Mouse (Mus musculus) kidney, adult 8-10 months (tissue): ENCODE measurements around the gene Lipa.

Experiments
- DNase-seq, 2 experiments: peaks; one replicate each; pipeline ENCODE4 v3.0.0; 2022

Lipa gene

DNA sequence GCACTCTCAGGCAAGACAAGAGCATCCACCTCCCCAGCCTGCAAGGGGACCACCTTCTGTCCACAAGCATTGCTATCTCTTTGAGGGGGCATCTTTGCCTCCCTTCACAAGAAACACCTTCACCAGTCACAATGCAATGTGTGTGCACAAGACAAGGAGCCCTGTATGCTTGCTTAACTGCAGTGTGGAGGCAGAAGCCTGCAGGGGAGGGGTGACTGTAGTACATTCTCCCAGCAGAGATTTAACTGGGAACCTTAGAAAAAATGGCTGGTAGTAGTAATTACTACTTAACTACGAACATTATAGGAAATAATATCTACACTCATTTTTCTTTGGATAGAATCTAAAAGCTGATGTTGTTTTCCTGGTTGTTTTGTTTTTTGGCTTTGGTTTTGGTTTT is 5.3 kb downstream of the Lipa start:
- no peak for DNase-seq

DNA sequence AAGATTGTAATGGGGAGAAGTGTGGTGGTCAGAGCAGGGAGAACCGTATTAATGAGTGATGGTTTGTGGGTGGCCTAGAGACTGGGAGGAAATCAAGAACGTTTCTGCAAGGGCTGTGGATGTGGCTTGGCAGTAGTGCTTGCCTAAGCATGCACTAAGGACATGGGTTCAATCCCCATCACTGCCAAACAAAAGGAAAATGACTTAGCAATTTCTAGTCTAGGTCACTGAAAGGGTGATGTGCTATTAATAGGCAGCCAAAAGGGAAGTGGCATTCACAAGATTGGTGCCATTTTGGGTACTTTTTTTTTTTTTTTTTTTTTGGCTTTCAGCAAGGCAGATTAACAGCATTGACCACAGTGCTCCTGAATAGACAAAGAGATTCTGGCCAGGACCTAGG is 5.9 kb downstream of the Lipa start:
- DNase-seq: no peak

DNA sequence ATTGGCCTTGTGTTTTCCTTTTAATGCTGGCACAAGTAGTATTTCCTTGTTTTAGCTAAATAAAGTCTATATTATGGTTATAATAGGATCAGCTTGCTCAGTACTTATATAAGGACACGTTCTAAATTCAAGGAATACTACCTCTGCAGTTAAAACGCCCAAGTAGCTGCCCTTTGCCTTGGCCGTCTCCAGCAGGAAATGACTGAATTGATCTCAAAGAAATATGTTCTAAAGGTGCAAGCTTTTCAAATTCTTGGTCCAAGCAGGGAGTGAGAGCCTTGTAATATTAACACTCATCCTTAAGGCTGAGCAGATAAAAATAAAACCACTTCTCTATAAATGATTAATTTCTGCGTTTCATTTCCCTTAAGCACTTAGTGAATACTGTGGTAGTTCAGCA is 7.2 kb downstream of the Lipa start:
- peak; percentile 60 to 71 for DNase-seq

DNA sequence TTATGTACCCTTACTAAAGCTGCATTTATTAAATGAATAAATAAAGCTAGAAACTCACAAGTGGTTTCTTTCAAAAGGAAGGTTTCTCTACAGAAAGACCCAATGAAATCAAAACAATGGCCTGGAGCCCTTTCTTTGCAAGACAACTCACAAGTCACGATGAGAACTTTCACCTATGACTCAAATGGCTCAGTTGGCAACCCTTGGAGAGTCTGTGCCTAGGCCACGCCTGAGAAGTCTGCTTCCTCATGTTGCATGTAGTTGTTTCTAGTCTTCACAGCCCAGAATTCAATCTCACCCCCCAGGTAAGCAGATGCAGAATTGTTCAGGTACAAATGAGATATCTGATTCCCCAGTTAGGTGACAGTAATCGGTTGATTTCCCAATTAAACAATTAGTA is 7.6 kb downstream of the Lipa start:
- DNase-seq: no peak

DNA sequence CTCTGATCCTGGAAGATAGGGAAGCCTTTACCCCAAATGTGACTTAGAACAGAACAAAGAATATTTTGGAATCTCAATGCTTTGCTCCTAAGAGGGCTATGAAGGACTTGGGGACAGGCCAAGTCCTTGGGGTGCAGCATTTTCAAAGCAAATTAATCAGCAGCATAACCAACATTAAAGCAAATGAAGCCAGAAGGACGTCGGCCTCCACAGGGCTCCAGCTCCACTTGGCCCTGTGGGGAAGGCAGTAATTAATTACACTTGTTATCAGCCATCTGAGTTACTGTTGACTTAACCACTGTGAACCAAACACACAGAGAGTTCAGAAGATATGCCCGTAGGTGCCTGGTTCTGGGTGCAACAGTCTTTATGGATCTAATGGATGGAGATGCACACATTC is 8.5 kb downstream of the Lipa start:
- DNase-seq: peak; percentile 45 to 60

DNA sequence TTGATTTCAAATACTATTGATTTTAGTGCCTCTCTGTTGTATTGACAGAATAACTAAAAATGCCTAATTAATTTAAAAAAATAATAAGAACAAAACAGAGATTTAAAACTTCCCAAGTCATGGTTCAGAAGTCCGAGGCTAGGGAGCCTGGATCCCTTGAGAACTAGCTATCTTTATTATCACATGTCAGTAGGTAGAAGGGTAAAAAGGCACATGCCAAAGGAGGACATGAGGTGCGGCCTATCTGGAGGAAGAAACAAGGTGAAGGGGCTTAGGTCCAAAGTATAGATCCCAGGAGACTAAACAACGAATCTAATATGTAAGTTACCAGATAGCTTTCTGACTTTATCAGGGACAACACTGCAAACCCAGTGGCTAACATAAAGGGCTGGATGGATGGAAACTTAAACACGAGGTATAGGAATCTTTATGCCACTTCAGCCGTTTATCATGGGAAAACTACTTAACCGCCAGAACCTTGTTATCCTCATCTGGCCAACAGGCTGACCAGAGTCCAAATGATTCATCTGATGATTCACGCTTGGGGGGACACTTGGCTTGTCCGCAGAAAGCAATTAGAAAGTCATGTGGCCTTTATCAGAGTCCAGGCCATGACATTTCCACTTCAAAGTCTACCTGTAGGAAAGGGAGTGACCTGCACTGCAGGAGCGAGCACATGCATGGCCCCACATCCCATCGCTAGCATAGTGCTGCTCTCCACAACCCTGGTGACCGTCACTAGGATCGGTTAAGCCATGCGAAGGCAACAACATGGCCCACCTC is 9.3 kb downstream of the Lipa start:
- DNase-seq: peak; percentile 84

DNA sequence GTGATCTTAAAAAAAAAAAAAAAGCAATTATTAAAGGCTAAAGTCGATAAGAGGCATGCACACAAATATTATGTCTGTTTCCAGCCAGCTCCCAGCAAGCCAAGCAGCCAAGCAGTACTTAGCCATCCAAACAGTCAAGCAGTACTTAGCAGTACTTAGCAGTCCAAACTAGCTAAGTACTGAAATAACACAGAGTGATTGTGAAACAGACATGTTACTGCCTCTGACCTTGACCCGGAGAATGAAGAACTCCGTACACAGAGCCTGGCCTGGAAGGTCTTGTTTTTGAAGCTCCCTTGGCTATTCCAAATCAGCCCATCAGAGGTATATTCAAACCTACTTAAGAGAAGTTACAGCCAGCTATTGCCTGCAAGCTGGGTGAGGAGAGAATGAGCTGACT is 10.1 kb downstream of the Lipa start:
- no peak for DNase-seq

DNA sequence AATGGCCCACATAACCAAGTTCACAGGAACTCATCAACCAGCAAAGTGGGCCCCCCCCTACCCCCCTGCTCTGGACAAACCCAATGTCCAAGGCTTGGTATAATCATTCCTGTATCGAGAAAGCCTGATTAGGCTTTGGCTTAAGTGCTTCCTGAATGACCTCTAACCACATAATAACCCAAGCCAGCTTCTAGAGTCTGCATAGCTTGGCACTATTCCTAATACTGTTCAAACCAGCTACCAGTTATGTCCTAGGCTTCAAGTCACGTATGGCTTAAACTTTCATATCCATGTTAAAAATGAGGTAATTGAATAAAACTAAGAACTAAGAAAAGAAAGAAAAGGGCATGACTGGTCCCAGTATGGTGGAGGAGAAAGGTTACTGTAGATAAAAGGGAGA is 10.9 kb downstream of the Lipa start:
- DNase-seq: no peak

DNA sequence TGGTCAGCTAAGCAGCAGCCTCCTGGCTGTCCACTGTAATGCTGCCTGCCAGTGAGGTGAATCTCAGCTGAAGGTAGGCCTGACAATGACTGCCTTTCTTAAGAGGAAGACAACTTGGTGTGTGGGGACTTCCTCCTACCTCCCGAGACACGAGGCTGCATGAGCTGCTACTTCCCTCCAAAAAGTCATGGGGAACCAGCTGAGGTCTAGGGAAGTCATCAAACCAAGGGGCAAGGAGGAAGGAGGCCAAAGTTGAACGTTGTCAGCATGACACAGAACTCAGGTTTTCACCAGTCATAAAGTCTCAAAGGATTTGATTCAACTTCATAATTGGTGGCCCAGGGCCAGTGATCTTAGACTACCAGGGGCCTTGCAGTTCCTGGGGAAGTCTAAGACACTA is 11.6 kb downstream of the Lipa start:
- no peak for DNase-seq

DNA sequence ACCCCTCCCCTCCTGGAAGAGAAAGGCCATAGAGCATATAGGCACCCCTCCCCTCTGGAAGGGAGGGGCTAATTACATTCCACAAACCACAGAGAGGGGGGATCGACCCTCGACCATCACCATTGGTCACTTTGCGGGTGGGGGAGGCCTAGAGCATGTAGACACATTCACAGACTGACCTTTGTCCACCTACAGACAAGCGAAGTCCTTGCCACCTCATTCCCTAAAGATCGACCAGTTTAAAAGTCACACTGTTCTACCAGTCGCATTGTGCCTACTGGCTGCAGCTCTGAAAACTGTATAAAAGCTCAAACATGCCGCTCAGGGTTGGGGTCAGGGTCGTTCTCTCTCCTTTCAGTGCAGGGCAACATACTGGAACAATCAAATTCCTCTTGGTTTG is 15.7 kb downstream of the Lipa start:
- no peak for DNase-seq

DNA sequence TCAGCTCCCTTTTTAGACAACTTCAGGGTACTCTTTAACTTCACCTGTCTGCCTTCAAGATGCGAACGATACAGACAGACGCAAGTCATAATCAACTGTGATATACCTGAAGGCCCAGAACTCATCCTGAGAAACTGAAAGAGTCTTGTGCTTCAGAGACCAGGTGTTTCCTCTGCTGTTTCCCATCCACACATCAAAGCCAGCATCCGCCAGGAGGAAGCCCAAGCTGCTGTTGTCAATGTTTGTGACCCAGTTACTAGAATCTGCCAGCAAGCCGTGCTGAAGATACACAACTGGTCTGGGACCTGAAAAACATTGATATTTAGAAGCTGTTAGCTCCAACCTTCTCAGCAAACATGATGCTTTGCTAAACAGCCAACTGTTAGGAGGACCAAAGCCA is 16.6 kb downstream of the Lipa start:
- DNase-seq: no peak

DNA sequence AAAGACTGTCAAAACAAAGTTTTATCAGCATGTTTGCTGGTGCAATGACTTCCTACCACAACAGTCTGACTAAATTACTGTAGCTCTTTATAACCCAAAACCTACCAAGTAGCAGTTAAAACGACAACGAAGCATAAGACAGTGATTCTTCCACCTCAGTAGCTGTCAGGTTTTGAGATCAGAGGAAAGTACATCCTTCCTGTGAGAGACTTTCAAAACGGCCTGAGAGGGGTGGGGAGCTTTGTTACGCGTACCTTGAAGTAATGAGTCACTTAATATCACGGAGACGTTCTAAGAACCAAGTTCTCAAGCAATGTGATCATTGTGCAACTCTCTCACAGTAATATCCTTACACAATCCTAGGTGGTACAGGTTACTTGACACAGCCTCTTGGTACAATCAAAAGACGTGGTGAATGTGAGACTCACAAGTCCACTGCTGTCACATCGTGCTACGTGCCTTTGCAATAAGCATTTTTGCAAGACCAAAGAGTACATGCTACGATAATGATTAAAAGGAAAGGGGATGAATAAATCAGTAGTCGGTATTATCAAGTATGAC is 22.0 kb downstream of the Lipa start:
- DNase-seq: peak in 1 of 2 experiments; percentile 0

DNA sequence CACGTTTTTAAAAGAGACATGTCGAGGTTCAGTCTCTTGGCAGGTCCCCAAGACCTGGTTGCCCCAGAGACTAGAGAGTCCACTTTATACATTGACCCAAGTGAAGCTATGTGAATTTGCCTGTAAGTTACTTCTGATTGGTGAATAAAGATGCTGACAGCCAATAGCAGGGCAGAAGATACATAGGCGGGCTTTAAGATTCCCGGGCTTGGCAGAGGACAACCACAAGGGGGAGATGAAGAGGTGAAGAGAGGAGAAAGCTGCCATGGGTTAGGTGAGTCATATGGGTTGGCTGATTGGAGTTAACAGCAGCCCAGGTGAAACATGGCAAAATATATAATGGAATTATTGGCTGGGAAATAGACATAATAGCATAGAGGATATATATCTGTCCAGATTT is 26.5 kb downstream of the Lipa start:
- DNase-seq: peak; percentile 78 to 80

DNA sequence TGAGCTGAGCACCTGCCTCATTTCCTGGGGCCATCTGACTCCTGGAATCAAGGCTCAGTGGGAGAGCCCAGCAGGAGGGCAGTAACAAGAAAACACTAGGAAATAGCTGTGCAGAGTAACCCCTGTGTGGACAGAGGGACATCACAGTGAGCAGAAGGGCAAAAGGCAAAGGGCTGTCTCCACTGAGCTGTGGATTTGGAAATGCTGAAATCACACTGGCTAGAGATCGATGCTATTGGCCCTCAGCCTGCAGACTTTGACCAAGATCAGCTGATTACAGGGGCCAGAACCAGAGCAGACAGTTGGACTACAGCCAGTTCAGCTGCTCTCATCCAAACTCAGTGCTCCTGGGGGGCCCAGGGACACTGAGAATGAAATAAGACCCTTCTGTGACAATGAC is 30.9 kb downstream of the Lipa start:
- DNase-seq: peak; percentile 82 to 87

DNA sequence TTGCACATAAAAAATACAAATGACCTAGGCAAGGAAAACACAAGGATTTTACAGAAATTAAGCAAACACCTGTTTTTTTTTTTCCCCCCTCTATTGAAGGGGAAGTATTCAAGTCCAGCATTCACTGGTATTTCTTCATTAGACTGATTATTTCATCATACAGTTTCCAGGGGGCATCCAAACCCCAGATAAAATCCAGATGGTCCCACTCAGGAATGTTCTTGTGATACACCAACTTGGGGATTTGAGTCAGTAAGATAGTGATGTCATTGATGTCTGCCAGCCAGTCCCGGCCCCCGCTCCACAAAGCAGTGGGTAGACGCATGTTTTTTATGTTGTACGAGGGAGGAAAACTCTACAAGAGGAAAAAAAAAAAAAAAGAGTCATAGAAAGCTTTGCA is 33.4 kb downstream of the Lipa start:
- DNase-seq: no peak

DNA sequence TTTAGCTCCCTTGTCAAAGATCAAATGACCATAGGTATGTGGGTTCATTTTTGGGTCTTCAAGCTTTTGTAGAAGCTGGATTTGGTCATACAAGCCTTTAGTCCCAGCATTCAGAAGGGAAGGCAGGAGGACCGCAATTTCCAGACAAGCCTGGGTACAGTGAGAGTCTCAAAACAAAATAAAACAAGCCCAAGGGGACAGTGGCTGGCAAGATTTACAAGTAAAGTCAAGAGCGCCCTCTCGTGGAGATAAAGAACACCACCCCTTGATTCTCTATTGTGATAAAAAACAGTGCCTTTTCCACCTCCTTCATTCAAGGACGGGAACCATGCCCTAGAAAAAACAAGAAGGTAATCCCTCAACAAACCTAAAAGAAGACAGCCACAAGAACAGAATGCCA is 43.7 kb downstream of the Lipa start:
- DNase-seq: peak; percentile 46 to 58

DNA sequence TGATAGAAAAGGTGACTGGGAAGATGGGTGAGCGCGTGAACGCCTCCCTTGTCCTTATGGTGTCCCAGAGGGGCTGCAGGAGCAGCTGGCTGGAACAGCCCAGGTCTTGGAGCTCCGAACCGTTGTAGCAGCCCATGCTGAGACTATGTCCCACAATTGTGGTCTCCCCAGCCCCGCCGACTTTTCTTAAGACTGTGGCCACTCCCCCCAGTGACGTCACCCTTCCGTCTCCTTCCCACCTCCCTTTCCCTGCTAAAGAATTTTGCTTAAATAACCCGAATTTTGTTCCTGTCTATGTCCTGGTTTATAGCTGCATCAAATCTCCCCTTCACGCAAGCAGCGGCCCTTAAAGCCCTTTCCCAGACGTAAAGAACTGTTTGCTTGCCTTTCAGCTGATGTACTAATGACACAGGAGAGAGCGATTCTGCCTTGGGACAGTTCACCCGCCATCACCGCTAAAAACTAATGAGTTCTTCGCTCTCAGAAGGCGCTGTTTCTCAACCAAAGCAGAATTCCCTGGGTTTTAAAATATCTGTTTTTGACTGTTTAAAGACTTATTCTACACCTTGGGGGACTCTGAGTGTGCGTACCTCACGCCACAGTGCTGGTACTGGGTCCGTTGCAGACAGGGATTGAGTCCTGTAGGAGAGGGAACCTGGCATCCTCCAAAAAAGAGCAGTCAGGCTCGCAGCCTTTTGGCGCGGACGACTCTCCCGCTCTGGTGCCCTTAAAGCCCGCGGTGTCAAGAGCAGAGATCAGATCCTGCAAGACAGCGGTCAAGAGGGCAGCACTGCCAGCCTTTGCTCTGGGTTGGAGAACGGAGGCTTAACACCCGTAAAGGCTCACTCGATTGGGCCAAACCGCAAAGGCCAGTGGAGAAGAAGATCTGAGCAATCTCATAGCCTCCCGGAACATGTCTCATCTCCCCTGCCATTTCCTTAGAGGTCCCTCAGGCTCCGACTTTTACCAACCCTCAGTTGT is 52.0 kb downstream of the Lipa start, which contains the start of gene Ch25h:
Gene Ch25h, minus strand, starts transcription at position 174 of the 981 bp plus-strand sequence.
- peak; percentile 31 to 49 for DNase-seq

DNA sequence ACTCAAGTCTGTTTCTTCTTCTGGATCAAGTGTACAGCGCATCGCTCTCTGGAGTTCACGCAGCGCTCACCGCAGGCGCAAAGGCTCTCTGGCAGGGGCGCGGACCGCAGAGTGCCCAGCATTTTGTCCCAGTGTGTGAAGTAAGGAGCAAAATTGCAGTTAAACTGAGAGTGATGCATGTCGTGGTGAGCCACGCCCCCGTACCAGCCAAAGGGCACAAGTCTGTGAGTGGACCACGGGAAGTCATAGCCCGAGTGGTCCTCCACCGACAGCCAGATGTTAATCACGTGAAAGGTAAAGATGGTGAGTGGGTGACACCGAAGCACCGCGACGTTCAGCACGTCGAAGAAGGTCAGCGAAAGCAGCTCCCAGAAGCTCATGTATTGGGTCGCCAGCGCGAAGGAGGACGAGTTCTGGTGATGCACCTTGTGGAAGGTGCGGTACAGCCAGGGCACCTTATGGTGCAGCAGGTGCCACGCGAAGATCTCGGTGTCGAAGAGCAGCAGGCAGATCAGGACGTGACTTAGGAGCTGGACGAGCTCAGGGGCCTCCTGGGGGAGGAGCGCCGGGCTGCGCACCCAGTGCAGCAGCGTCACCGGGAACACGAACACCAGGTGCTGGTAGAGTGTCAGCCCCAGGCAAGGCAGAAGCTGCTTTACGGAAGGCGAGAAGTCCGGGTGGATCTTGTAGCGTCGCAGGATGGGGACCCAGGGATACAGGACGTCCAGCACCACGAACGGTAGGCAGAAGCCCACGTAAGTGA is 52.9 kb downstream of the Lipa start:
- DNase-seq: no peak

DNA sequence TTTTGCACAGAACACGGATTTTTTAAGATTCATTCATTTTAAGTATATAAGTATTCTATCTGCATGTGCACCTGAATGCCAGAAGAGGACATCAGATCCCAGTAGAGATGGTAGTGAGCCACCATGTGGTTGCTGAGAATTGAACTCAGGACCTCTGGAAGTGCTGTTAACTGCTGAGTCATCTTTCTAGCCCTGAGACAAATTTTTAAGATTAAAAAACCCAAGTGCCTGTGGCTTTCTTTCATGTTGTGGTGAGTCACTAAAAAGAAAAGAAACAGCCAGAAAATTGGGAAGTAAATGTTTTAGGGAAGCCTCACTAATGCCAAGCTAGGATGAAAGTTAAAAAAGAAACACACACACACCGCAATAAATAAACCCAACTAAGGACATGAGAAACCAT is 55.6 kb downstream of the Lipa start:
- no peak for DNase-seq

DNA sequence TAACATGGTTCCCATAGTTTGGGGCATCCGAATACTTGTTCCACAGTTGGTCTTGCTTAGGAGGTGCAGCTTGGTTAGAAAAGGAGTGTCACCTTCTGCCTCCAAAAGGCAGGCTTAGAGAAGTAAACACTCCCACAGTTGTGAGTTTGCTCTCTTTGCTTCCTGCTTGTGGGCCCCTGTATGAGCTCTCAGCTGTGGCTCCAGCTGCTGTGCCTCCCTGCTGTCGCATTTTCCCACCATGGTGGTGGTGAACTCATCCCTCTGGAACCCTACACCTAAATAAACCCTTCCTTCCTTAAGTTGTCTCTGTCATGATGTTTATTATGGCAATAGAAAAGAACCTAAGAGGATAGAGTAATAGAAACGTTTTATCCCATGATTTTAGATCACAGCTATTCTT is 58.5 kb downstream of the Lipa start:
- no peak for DNase-seq

DNA sequence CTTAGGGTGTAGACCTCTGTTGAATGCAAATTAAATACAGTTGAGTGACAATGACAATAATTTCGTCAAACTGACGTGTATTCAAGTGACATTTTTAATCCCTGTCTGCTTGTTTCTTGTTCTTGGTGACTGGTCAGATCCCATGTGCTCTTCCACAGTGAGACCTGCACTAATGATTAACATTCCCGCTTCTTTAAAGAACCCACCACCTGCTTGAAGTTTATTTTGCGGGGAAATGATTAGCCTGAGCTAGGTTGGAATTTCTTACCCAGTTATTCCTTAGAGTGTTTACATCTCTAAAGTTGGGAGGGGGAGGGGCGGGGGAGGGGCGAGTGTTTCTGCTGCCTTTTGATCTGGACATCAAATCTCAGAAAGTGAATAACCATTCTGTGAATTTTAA is 59.1 kb downstream of the Lipa start:
- peak in 1 of 2 experiments; percentile 24 for DNase-seq

DNA sequence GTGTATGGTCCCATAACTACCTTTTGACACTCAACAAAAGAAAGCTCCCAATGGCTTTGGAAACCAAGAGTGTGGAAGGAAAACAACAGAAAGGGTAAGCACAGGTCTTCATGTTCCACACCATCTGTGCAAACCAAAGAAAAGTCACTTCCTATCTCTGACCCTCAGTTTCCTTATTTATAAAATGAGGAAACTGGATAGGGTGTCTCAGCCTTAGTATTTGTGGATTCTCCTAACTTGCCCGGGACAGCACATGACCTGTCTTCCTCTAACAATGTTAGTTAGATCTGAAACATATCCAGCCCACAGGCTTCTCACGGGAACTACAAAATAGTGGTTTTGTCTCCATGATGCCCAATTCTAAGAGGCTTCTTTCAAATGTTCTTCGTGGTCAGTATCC is 62.8 kb downstream of the Lipa start:
- no peak for DNase-seq
